Mouse (Mus musculus) midbrain, embryonic 16.5 days (tissue): ENCODE data around the gene Ddah1. TPM values are rescaled to one million over a fixed set of nuclear protein-coding genes. Genes with fewer than 3 reads are reported as not detected.

Source experiments
- ATAC-seq: fragments of 200-750 bp; cut with Nextera tagmentation; 2 replicates; pipeline ENCODE4 v1.8.0; 2017; ENCODE audit warnings: moderate TSS enrichment
- H3K27ac ChIP-seq: fragments of 300-500 bp; sonication (generic); 2 replicates; pipeline ENCODE4 v1.5.1; 2014; ENCODE audit warnings: mild to moderate bottlenecking, low read length, mixed read lengths
- H3K27me3 ChIP-seq: fragments of 300-500 bp; sonication (generic); 2 replicates; pipeline ENCODE4 v1.6.1; 2014; ENCODE audit warnings: low read depth, low read length, mixed read lengths; ENCODE audit not compliant: control insufficient read depth, insufficient read depth
- H3K36me3 ChIP-seq: fragments of 300-500 bp; sonication (generic); 2 replicates; pipeline ENCODE4 v1.6.1; 2014; ENCODE audit warnings: mild to moderate bottlenecking, low read length, moderate library complexity, mixed read lengths; ENCODE audit not compliant: control insufficient read depth, insufficient read depth
- H3K4me1 ChIP-seq: fragments of 300-500 bp; sonication (generic); 2 replicates; pipeline ENCODE4 v1.6.1; 2014; ENCODE audit warnings: mild to moderate bottlenecking, low read length, mixed read lengths; ENCODE audit not compliant: control insufficient read depth, insufficient read depth
- H3K4me2 ChIP-seq: fragments of 300-500 bp; sonication (generic); 2 replicates; pipeline ENCODE4 v1.6.1; 2014; ENCODE audit warnings: mild to moderate bottlenecking, low read length, mixed read lengths
- H3K4me3 ChIP-seq: fragments of 300-500 bp; sonication (generic); 2 replicates; pipeline ENCODE4 v1.5.1; 2014; ENCODE audit warnings: low read depth, mild to moderate bottlenecking, low read length, moderate library complexity, mixed read lengths
- H3K9ac ChIP-seq: fragments of 300-500 bp; sonication (generic); 2 replicates; pipeline ENCODE4 v1.6.1; 2014; ENCODE audit warnings: low read depth, low read length, mixed read lengths
- H3K9me3 ChIP-seq: fragments of 300-500 bp; sonication (generic); replicated peaks from 2 replicates; pipeline ENCODE4 v1.6.1; 2014; ENCODE audit warnings: mild to moderate bottlenecking, low read length, mixed read lengths; ENCODE audit not compliant: control insufficient read depth, poor library complexity, severe bottlenecking
- WGBS: fragments of 180-500 bp; shearing (Covaris S2); extraction: QIAGEN DNeasy Blood & Tissue Kit; methylation state at CpG from one replicate; pipeline ENCODE4 v1.1.7; 2014; 5-methylcytosine and 5-hydroxymethylcytosine counted together
- polyA plus RNA-seq: library from polyadenylated mRNA; unstranded; fragments of >200 nt; fragmentation: Nextera tagmentation; extraction: Ambion mirVana; gene quantifications from 2 replicates; pipeline ENCODE4 v1.2.1, GENCODE M21; 2015

Ddah1 gene
- polyA plus RNA-seq, 1 experiment from 2014 or later, result 166 TPM

- Histone ChIP-seq H3K27ac (no peak overlapping the region), H3K4me1 (peaks cover 25% of the 10 kb centered on the region), H3K27me3 (no peaks in the 10 kb centered on the region), H3K9ac (no peak overlapping the region), H3K36me3 (peaks cover 10% of the 10 kb centered on the region; the same call in 1 of the 2 replicates), H3K4me2 (no peak overlapping the region), H3K9me3 (no peaks in the 10 kb centered on the region), H3K4me3 (no peak overlapping the region)
- 83% methylated on average over 4 of the region's 4 CpGs for WGBS
- no peak for ATAC-seq
Observed at GRCm38 (mm10) chr3:145939971-145940370, 181.5 kb downstream of the Ddah1 start.

GRCm38 (mm10) chr3:145941971-145942370 lies 183.5 kb downstream of the Ddah1 start:
- Histone ChIP-seq H3K27me3 (no peaks in the 10 kb centered on the region), H3K27ac (no peak overlapping the region), H3K4me2 (no peak overlapping the region), H3K9ac (no peak overlapping the region), H3K4me1 (peaks cover 25% of the 10 kb centered on the region), H3K36me3 (peaks cover 11% of the 10 kb centered on the region), H3K4me3 (no peak overlapping the region), H3K9me3 (no peaks in the 10 kb centered on the region)
- no peak for ATAC-seq
- 10% methylated on average over 3 of the region's 3 CpGs for WGBS

Other genes with a start within 250 kb of the Ddah1 start
- 35.8 and 40.3 TPM in 2 replicates for gene Znhit6, start 182.5 kb upstream of the Ddah1 start, polyA plus RNA-seq
- 7.2 and 7.9 TPM in 2 replicates for gene Ccn1, start 108.7 kb upstream of the Ddah1 start, polyA plus RNA-seq
- gene Bcl10, start 164.1 kb downstream of the Ddah1 start, polyA plus RNA-seq, result 30.2 and 32.6 TPM in 2 replicates
- 88.2 and 96.1 TPM in 2 replicates for gene 2410004B18Rik, start 179.3 kb downstream of the Ddah1 start, polyA plus RNA-seq
- 0.55 and 0.68 TPM in 2 replicates for gene Syde2, start 229.2 kb downstream of the Ddah1 start, polyA plus RNA-seq